Mouse (Mus musculus): ENCODE measurements at regions not wholly inside any gene's neighbourhood (a gene's known extent, or its start where the extent isn't known, plus 50 kb on each side); places are given as distances from the start of the nearest gene placed in this dataset.

- TF ChIP-seq CTCF (IDR thresholded peaks at IDR 0.05; ENCODE audit: borderline replicate concordance, extremely low read depth, insufficient read depth, insufficient read length) (no peak), POLR2A (IDR thresholded peaks at IDR 0.05; ENCODE audit: borderline replicate concordance, extremely low read depth, insufficient read depth, insufficient read length, poor library complexity, severe bottlenecking) (no peak)
Measured at GRCm38 (mm10) chr3:56484096-56484495, 300.6 kb upstream of the Nbea start.
